Mouse (Mus musculus) spleen, postnatal 36 days (tissue): Measurements from ENCODE around the gene Slc31a2.

ENCODE experiments used
- DNase-seq, 2 experiments: peaks; one replicate each; pipeline ENCODE4 v3.0.0; 2022; ENCODE audit warnings: low spot score in 2 of 2, mixed read lengths in 1 of 2

Gene Slc31a2

GRCm38 (mm10) chr4:62281319-62281718 is 19.0 kb downstream of the Slc31a2 start:
- DNase-seq: no peak

- no peak for DNase-seq
These were observed 20.6 kb downstream of the Slc31a2 start for GRCm38 (mm10) chr4:62282969-62283368.

DNA sequence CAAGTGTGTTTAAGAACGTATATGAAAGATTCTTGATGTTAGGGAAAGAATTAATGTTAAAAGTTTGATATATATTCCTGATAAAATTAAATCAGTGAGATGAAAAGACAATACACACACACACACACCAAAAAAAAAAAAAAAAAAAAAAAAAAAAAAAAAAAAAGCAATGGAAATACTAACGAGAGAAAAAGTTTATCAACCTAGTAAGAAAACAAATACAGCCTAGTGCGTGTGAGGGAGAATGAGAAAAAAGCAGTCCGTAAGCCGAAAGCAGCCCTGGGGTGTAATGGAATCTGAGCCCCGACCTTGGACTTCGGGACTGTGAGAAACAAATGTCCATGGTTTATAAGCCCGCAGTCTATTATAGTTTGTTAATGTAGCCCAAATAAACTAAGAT is 23.2 kb downstream of the Slc31a2 start:
- no peak for DNase-seq

GRCm38 (mm10) chr4:62286257-62286991 is 24.1 kb downstream of the Slc31a2 start:
- DNase-seq: peak; percentile 58 to 63

DNA sequence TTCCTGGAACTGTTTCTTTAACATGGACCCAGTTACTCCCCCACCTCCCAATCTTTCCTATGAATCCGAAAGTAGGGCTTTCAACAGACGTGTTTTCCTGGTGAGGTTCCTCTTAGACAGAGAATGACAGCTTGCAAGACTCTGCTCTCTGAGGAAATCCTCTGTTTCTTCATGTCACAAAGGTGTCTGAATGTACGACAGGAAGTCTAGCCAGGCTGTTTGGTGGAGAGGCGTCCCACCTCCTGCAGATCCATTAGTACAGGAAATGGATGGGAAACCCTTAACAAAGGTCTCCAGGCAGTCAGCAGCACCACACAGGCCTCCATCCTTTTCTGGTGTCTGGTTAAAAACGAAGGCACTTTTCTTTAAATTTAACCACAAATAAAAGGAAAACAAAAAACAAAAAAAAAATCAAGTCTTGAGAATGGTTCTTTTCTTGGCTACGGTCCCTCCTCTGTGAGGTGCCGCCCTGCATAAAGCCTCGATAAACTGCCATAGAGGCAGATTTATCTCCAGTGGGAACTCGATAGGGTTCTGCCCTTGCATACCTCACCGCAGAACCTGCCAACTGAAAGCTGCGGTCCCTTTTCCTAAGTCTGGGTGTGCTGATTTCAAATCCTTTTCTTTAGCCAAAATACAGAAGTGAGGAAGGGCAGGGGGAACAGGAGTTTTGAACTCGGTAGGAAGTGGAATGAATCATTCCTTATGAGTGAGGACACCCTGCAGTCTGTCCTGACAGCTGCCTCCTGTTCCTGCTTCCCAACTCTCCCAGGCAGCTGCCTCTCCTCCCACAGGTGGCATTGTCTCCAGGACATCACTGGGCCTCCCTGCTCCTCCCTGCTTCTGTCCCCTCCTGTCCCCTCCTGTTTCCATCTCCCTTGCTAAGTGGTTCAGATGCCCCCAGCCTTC is 24.9 kb downstream of the Slc31a2 start:
- DNase-seq: no peak

DNA sequence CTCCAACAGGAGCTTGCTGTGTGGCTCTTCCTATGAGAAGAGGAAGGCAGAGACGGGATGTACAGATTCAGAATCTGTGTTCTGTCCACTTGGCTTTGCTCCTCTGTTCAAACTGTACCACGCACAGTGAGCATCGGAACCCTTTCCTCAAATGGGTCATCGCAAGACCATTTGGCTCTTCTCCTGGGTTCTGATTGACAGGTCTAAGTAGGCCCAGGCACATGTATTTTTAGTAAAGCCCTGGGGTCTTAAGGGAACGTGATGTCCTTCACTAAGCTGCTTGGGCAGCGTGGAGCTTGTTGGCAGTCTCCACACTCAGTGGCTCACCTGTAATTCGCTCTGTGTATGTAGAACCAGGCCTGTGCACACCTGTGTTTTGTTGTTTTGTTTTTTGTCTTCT is 26.9 kb downstream of the Slc31a2 start:
- DNase-seq: no peak

DNA sequence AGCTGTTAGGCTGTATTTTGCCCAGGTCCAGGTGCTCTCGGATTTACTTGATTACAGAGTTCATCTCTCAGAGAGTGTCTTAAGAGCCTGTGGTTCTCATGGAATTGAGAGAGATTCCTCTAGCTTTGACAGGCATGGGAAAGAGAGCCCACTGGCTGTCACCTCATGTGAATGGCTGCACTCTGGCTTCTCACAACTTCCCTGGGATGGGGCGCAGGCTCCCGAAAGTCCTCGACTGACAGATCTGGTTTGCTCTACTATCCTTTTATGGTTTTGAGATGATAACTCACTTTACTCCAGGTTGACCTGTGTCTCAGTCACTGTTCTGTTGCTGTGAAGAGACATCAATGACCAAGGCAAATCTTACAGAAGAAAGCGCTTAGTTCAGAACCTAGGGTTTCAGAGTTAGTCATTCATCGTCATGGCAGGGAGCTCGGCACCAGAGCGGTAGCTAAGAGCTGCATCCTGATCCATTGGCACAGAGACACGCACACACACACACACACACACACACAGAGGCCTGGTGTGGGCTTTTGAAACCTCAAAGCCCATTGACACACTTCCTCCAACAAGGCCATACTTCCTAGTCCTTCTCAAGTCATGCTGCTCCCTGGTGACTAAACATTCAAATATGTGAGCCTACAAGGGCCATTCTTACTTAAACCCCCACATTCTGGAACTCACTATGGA is 28.6 kb downstream of the Slc31a2 start:
- no peak for DNase-seq

DNA sequence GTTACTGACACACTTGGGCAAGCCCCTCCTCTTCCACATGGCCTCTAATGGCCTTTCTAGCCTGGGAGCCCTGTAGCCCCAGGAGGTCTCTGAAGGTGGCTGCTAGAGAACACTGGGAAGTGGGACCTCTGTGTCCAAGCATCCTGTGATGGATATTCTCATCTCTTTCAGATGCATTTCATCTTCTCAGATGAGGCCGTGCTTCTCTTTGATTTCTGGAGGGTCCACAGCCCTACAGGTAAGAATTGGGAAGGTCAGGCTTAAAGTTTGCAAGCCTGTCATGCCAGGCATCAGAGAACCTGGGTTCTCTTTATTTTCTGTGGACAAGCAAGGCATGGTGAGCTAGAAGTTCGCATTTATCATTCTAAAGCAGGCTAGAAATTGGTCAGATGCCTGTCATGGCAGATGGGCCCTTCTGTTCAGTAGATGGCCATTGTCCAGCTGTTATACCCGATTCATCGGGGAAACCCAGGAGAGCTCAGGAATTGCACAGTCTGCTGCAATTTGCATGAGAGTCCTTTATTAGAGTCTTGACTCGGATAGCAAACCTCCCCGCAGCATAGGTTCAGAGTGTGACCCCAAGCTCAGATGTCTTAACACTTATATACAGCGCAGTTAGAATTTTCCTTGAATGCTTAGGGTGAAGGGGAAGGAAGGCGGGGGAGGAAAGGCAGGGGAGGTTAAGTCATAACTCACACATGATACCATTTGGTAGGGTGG is 30.3 kb downstream of the Slc31a2 start:
- no peak for DNase-seq

DNA sequence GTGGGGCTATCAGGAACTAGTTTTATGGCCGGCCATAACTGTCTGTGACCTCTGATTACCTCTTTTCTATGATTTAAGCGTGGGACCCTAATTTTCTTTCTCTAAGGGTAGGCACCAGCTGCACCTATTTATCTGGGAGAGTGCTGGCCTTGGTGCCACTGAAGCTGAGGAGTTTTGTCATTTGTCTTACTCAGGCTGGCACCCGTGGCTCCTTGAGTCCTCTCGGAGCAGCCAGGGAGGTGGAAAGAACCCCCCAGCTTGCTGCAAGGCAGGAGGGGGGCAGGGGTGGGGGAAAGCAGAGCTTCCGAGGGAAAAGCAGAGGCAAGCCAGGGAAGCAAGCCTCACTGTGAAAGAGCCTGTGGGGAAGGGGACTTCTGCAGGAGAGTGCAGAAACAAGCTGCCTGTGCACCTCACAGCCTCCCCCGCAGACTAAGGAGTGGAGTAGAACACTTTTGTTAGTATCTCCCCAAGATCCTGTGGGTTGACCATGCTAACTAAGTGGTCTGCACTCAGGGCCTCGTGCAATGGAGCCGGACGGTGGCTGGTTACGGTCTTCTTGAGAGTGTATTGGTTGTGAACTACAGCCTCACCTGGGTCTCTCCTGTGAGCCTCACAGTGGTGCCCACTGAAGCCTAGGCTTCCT is 31.0 kb downstream of the Slc31a2 start:
- DNase-seq: no peak

- no peak for DNase-seq
These were observed 32.4 kb downstream of the Slc31a2 start for GRCm38 (mm10) chr4:62294741-62295140.

- DNase-seq: no peak
These were observed 35.1 kb downstream of the Slc31a2 start for GRCm38 (mm10) chr4:62297280-62298130.

DNA sequence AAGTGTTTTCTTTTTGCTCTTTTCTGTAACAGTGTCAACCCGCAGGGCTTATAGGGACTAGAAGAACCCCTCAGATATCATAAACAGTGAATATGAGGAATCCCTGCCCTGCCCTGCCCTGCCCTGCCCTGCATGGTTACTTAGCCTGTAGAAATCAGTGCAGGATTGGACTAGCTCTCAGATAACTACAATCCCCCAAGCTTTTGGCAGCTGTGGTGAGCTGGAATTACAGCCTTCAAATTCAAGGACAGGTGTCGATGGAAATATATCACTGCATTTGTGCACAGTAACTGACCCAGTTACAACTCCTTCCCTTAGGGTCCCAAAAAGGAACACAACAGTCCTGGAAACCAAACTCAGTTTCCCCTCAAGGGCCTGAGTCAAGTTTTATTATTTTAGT is 37.6 kb downstream of the Slc31a2 start:
- DNase-seq: no peak

- no peak for DNase-seq
These were observed 40.4 kb downstream of the Slc31a2 start for GRCm38 (mm10) chr4:62302795-62303194.

- DNase-seq: no peak
These were observed 40.9 kb downstream of the Slc31a2 start for GRCm38 (mm10) chr4:62303288-62303687.

- DNase-seq: no peak
These were observed 43.9 kb downstream of the Slc31a2 start for GRCm38 (mm10) chr4:62306301-62306700.

DNA sequence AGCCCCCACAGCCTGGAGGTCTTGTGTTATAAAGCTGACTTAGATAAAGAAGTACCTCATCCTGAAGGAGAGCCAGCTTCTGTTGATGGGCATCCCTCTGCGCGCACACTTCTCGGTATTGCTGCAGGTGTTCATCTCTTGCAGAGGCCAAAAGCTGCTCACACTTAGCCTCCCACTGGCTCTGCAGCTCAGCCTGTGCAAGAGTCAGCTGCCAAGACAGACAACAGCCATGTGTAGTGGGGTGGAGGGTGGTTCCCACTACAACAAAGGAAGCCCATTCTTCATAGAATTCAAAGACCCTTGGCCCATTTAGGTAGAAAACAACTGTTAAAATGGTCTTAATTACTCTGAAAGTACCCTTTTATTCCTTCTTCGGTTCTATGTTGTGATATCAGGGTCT is 44.5 kb downstream of the Slc31a2 start:
- DNase-seq: no peak

DNA sequence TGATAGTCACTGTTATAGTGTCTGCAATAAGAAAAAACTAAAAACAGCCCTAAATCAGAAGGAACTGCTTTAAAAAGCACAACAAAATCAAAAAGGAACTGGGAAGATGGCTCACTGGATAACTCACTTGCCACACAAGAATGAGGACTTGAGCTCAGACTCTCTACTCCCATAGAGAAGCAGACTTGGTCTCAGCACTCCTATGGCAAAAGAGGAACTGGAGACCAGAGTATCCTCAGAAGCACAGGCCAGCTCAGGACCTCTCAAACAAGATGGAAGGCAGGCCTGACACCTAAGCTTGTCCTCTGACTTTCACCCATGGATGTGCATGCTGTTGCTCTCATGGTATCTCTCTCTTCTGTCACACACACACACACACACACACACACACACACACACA is 46.0 kb downstream of the Slc31a2 start:
- DNase-seq: no peak

DNA sequence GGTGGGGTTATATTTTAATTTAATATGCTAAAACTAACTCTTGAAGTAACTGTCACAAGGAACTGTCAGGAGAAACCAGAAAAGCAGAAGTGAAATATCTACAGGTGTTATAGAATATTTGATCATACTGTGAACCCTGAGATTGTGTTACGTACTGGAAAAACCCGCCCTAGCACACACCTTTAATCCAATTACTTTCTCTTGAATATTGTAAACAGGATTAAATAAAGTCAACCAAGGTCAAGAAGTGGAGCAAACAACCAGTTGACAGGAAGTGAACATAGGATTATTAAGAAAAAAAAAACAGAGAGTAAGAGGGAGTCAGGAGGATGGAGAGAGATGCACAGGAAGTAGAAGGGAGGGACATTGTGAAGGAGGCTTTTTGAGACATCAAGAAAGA is 50.5 kb downstream of the Slc31a2 start:
- peak in 1 of 2 experiments; percentile 31 for DNase-seq

GRCm38 (mm10) chr4:62313641-62314211 is 51.4 kb downstream of the Slc31a2 start:
- DNase-seq: no peak

DNA sequence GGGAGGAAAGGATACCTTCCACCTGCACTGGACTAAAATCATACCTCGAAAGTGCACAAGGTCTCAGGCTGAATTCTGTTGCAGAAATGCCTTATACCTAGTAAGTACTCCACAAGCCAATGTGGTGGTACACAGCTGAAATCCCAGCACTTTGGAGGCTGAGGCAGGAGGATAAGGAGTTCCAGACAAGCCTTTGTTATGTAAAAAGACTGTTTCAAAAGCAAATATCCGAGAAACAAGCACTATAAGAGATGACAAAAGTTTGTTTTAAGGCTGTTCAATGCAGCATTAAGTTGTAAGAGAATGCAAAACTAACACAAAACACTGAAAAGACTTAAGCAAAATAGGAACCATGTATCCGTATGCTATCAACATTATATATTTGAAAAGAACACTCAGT is 52.2 kb downstream of the Slc31a2 start:
- DNase-seq: no peak
